Mouse (Mus musculus) adipose tissue, adult 10 weeks (tissue): ENCODE data around the gene Trim71. TPM values are rescaled to one million over a fixed set of nuclear protein-coding genes. Genes with fewer than 3 reads are reported as not detected.

ENCODE experiments used
- polyA plus RNA-seq: library from polyadenylated mRNA; stranded (reverse); fragments of 350-450 nt; fragmentation: Illumina TruSeq; extraction: RNeasy Lipid Tissue Mini Kit (QIAGEN cat#74804); gene quantifications from one replicate; pipeline ENCODE4 v1.2.3, GENCODE M21; 2014; ENCODE audit warnings: low read depth, low replicate concordance

The Trim71 gene
- not detected for polyA plus RNA-seq

DNA sequence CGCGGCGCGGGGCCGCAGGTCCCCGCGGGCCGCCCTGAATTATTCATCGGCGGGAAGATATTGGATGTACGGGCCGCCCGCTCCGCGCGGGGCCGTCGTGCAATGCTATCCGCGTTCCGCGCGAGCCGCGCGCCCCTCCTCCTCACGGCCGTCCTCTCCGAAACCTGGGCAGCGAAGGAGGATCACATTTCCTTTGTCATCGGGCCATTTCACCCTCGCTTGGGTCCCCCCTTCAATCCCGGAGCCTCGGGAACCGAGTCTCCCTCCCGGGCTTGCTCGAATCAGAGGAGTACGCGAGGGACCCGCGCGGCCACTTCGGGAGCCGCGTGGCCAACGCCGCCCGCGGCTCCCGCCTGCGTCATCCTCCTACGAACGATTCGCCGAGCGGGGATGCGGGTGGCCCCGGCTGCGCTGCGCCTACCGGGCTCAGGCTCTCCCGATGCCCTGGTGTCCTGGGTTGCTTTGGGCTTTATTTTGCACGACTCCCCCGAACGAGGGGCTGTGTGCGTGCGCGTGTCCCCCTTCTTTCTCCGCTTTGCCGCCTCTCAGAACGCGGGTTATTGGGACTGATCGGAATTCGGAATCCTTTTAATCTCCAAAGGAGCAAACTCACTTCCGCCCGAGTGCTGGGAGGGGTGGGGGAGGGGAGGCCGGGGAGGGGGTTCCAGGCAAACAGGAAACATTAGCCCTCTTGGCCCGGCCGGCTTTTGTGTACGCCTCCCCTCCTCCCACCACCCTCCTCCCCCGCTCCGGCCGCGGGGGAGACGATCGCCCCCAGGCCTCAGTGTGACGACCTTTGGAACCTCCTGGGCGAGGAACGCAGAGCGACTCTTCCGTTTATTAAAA lies at the start of gene Trim71:
Gene Trim71 (minus strand): TSS at position 609 of the 846 bp plus-strand sequence.

DNA sequence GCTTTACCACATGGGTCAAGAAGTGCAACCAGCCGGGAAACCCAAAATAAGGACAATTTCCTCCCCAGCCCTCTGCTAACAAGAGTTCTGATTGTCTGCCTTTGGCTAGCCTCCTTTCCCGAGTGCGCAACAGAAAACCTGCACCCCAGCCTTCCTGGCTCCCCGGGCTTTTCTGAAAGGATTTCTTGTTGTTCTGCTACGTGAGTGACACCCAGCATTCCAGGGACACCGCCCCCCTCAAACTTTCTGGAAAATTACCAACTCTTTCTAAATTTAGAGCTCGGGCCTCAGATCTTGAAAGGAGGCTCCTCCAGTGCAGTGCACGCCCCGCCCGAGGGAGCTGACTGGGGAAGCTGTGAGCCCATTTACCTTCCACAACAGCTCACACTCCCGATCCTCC lies 48.8 kb downstream of the Trim71 start, which contains the start of gene C130032M10Rik:
Gene C130032M10Rik (plus strand): TSS at position 334 of the 400 bp plus-strand sequence.

DNA sequence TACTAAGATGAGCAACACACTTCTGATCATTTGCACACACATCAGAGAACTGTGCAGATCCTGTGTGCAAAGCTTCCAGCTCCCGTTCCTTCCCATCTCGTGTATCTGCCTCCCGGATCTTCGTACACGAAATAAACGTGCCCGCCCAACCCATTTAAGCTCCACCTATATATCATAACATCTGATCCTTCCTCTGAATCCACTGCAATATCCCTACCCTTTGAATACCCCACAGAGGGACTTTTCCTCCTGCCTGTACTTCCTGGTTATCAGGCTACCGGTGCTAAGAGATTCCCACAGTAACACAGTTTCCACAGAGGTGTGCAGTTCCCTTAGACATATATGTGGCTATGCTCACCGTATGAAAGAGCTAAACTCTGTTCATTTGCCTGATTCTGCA lies 59.4 kb downstream of the Trim71 start, which contains the start of gene Ccr4:
Gene Ccr4 (minus strand): TSS at position 101 of the 400 bp plus-strand sequence.

Other genes with a start within 250 kb of the Trim71 start
- gene Bcl2a1c, start 234.2 kb downstream of the Trim71 start, polyA plus RNA-seq: not detected
- 62.8 TPM for gene Crtap, start 173.7 kb downstream of the Trim71 start, polyA plus RNA-seq
- 75.5 TPM for gene Glb1, start 163.3 kb downstream of the Trim71 start, polyA plus RNA-seq
- 4.7 TPM for gene Tmppe, start 163.3 kb downstream of the Trim71 start, polyA plus RNA-seq
- gene Ccr4, start 59.5 kb downstream of the Trim71 start, polyA plus RNA-seq: 0.55 TPM
- not detected for gene C130032M10Rik, start 48.7 kb downstream of the Trim71 start, polyA plus RNA-seq
- gene Cnot10, start 75.8 kb upstream of the Trim71 start, polyA plus RNA-seq: 36.9 TPM
- 28.0 TPM for gene Dync1li1, start 124.4 kb upstream of the Trim71 start, polyA plus RNA-seq
- gene Cmtm6, start 166.7 kb upstream of the Trim71 start, polyA plus RNA-seq: 74.0 TPM
- 18.3 TPM for gene Cmtm7, start 217.5 kb upstream of the Trim71 start, polyA plus RNA-seq